Mouse (Mus musculus) retina, embryonic 14.5 days (tissue): ENCODE measurements around the gene Zfp28.
"Not testable (repeated sequence)": the region's sequence is repeated elsewhere in the genome, so short reads cannot be mapped to it uniquely, and the experiment has no call there.

Experiments
- DNase-seq: peaks from one replicate; pipeline ENCODE4 v3.0.0-alpha.2; 2015; ENCODE audit warnings: low spot score

Zfp28 gene

DNA sequence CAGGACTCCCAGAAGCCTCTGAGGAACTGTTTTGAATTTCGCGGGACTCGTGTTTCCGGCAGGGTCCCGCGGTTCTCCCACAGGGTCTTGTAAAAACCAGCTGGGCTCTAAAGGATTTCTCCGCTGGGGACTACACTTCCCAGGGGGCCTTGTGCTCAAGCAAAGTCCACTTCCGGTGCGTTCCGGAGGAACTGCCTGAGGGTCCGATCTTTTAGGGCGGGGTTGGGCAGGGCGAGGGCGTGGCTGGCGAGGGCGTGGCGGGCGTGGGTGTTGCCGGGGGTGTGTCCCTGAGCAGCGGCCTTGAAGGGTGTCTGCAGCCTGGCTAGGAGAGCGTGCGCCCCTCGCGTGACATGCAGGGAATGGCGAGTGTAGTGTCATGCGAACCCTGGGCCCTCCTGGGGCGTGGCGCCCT is at the start of gene Zfp28:
TSS of gene Zfp28 (plus strand) at position 252 of the 412 bp plus-strand sequence.
- peak; percentile 97 for DNase-seq

DNA sequence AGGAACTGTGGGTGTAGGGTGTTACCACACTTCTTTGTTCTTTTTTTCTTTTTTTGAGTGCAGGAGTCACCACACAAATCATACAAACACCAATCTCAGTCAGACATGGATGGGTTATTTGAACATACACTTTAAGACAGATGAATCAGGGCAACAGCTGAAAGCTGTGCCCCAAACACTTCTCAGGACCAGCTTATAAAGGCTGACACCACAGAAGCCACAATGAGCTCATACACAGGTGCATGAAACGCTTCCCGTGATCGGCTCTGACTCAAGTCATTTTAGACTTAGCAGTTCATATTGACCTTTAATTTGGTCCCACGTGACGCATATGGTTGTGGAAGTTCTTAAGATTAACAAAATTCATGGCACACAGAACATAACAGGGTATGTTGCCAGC is 43.2 kb upstream of the Zfp28 start:
- no peak for DNase-seq

DNA sequence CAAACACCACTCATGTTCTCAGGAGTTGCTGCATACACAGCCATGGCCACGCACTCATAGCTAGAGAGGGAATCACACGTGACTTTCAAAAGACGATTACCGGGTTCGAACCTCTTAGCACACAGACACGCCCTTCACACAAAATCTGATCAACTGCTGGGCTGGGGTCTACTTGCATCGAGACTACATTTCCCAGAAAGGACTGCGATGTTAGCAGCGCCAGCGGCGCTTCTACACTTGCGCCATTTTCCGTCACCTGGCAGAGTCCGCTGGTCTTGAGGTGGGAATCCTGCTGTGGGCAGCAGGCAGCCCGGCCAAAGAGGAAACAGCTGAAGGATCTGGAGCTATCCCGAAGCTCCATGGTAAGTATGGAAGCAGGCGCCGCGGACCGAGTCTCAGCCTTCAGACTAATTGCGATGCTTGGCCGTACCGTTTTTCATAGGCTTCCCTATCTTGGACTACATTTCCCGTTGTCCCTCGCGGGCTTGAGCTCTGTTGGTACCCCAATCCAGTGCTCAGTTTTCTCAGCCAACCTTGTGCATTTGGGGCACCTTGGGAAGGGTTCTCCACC is 39.5 kb upstream of the Zfp28 start, which contains the start of gene Gm3854:
TSS of gene Gm3854 (plus strand) at position 259 of the 571 bp plus-strand sequence.
- DNase-seq: peak; percentile 82

DNA sequence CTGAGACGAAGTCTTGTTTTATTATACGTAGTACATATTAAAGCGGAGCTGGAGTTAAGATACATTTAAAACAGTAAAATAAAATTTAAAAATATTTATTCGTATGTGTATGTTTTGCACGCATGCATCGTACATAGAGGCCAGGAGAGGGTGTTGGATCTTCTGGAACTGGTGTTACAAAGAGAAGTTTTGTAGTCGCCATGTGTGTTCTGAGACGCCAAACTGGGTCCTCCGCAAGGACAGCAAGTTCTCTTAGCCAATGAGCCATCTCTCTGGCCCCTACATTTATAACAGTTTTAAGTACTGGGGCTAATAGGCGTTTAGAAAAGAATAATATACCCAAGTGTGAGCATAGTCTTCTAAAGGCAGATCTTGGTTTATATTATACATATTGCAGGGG is 39.0 kb upstream of the Zfp28 start:
- DNase-seq: no peak

DNA sequence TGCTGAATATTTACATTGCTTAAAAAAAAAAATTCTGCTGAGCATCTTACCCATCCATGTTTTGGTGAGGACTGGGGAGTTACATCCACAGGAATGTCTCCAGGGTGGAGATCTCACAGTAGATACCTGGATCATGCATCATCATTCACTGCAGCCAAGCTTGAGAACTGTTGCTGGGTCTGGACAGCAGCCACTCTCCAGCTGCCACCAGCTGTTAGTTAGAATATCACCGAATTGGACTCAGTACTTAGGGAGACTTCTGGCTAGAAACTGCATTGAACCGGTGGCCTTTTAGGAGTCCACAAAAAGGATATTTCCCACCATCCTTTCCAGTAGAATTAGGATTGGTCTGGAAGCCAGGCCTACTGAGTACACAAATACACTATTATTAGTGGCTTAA is 25.0 kb upstream of the Zfp28 start:
- no peak for DNase-seq

DNA sequence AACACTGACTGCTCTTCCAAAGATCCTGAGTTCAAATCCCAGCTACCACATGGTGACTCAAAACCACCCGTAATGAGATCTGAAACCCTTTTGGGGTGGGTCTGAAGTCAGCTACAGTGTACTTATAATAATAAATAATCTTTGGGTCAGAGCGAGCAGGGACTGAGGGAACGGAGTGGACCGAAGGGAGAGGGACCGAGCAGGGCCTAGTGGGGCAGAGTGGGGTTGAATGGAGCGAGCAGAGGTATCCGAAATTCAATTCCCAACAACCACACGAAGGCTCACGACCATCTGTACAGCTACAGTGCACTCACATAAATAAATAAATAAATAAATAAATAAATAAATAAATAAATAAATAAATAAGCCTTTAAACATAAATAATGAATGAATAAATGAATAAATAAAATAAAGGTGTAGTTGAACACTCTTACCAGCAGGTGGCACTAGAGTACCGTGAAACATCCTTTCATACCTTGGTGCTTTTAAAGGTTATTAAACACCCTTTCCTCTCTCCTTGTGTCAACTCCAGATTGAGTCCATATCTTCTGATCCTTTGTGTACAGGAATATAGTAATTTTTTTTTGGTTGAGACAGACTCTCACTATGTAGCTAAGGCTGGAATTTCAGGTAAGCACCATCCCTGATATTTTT is 24.0 kb upstream of the Zfp28 start:
- peak; percentile 87 for DNase-seq

DNA sequence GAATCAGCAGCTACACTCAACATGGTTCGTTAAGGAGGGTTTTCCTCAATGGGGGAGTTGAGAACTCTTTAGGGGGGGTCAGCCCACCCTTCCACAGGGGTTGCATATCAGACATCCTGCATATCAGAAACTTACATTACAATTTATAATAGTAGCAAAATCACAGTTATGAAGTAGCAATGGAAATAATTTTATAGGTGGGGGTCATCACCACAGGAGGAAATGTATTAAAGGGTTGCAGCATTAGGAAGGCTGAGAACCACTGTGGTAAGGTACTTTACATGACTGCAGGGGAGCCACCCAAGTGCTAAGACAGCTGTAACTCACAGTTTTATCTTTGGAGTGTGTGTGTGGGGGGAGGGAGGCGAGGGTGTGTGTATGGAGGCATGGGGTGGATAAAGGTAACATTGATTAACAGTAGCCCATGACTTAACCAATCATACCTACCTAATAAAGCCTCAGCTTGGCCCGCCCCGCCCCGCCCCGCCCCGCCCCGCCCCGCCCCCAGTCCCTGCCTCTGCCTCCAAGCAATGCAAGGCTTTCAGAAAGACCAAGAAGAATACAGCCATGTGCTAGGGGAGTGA is 22.5 kb upstream of the Zfp28 start:
- no peak for DNase-seq

DNA sequence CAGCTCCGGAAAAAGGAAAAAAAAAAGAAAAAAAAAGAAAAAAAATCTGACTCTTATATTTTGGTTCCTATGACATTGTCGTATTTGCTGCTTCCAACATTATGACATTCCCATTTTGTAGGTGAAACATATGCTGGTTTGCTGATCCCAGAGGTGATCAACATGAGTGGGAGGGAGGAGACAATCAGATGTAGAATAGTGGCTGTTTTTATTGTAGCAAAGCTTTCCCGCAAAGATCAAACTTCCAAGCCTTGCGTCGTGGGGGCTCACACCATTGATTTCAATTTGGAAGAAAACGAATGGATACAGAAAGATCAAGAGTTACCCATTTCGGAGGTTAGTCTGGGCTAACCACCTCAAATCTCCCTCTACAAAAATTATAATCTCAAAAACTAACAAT is 21.3 kb upstream of the Zfp28 start:
- no peak for DNase-seq

DNA sequence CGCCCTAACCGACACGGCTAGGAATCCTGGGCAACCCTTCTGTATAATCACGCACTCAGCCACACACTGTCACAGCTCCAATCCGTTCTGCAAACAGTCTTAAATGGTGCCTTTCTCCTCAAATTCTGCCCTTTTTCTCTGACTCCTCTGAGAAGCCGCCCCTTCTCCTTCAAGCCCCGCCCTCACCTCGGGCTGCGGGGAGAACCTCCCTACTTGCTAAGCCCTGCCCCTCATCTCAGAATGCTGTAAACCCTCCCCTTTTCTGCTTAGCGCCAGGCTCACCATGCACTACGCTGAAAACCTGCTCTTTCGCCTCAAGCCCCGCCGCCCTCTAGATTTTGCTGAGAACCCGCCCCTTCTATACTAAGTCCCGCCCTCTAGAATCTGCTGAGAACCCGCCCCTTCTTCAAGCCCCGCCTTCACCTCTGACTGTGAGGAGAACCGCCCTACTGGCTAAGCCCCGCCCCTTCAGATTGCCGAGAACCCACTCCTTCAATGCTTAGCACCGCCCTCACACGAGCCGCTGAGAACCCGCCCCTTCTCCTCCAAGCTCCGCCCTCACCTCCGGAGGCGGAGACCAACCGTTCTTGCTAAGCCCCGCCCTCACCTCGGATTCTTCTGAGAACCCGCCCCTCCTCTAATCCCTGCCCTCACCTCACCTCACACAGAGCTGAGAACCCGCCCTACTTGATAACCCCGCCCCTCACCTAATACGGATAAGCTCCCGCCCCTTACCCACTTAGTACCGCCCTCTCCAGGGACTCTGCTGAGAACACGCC is 20.6 kb upstream of the Zfp28 start:
- DNase-seq: peak; percentile 100

DNA sequence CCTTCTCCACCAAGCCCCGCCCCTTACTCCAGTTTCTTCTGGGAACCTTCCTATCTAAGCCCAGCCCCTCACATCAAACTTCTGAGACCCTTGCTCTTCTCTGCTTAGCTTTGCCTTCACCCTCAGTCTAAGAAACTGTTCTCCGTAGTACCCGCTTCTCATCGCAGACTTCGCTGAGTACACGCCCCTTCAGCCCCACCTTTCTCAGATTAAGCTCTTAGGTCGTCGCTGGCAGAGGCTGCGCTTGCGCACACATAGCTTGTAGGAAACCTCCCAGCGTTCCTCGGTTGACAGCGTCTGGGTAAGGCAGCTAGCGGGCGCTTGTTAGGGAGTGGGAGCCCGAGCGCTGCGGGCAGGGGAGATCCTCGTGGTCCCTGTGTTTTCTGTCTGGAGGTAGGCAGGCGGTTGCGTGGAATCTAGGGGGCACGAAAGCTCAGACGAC is 20.0 kb upstream of the Zfp28 start, which contains the start of gene Zfp78:
TSS of gene Zfp78 (plus strand) at position 234 of the 442 bp plus-strand sequence.
- DNase-seq: peak; percentile 95

DNA sequence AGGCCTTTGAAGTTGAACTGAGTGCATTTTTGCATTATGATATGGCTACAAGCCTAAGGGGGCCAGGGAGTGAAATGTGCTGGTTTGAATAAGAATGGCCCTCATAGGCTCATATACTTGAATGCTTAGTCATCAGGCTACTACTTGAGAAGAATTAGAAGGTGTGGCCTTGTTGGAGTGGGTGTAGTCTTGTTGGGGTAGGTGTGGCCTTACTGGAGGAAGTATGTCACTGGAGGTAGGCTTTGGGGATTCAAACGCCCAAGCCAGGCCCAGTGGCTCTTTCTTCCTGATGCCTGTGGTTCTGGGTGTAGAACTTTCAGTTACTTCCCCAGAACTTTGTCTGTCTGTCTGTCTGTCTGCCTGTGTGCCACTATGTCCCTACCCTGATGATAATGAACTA is 18.3 kb upstream of the Zfp28 start:
- no peak for DNase-seq

DNA sequence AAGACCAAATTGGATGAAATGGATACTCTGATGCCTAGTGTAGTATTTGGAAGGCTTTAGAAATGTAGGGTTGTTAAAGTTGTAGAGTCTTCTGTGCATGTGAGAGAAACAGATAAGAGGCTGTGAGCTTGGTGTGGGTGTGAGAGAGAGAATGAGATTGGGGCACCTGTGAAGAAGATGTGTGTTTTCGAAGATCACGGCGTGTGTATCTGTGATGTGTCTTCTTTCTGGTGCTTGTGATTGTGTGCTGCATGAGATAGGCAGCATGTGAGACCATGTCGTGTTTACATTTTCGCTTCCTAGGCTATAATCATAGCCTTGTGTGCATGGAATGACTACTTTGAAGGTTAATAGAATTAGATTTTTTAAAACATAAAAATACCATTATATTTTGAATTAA is 15.9 kb upstream of the Zfp28 start:
- no peak for DNase-seq

DNA sequence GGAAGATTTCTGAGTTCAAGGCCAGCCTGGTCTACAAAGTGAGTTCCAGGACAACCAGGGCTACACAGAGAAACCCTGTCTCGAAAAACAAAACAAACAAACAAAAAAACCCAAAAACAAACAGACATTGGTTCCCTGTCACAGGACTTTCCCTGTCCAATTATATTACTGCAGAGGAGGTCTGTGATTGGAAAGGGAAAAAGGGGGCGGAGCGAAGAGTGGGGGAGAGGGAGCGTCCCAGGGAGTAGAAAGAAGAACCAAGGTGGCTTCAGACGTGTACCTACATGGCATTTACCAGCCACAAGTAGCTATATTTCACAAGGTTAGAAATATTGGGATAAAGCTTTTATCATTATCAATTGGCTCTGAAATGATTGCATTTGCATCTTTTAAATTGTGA is 14.9 kb upstream of the Zfp28 start:
- DNase-seq: not testable (repeated sequence)

DNA sequence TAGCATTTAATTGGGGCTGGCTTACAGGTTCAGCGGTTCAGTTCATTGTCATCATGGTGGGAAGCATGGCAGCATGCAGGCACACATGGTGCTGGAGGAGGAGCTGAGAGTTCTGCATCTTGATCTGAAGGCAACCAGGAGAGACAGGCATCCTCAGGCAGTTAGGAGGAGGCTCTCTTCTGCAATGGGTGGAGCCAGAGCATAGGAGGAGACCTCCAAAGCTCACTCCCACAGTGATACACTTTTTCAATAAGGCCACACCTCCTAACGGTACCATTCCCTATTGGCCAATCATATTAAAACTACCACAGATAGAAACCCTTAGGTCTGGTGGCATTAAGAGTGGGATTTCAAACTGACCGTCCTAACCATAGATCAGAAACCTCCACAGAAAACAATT is 13.6 kb upstream of the Zfp28 start:
- no peak for DNase-seq

DNA sequence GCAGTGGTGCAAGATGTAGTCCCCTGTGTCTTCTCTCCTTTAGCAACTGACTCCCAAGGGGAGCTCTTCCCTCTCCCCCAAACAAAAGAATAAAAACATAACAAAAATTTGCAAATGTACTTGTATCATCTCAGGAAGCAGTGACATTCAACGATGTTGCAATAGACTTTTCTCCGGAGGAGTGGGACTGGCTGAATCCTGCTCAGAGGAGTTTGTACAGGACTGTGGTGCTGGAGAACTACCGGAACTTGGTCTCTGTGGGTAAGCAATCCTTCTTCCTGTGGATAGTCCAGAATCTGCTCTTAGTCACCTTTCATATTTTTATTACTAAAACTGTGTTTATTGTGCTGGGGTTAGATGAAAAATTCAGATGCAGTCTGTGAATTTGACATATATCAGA is 10.1 kb upstream of the Zfp28 start:
- DNase-seq: no peak

DNA sequence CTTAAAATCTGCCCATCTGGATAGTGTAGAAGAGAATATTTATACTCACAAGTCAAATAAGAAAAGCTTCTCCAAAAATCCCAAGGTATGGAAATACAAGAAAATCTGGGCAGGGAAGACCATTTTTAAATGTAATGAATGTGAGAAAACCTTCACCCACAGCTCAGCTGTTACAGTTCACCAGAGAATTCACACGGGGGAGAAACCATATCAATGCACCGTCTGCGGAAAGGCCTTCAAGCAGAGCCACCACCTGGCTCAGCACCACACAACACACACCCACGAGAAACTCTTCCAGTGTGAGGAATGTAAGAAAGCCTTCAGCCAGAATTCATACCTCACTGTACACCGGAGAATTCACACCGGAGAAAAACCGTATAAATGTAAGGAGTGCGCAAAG is 4.7 kb upstream of the Zfp28 start:
- no peak for DNase-seq

DNA sequence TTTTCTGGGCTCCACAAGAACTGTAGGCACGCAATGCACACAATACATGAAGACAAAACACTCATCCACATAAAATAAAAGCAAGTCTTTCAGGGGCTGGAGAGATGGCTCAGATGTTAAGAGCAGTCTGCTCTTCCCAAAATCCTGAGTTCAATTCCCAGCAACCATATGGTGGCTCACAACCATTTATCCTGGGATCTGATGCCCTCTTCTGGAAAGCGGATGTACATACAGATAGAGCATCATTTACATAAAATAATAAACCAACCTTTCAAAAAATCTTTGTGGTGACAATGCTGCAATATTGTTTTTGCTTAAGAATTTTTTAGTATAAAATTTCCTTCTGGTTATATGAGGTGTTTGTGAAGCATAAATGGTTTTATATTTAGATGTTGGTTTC is 1.7 kb upstream of the Zfp28 start:
- no peak for DNase-seq

DNA sequence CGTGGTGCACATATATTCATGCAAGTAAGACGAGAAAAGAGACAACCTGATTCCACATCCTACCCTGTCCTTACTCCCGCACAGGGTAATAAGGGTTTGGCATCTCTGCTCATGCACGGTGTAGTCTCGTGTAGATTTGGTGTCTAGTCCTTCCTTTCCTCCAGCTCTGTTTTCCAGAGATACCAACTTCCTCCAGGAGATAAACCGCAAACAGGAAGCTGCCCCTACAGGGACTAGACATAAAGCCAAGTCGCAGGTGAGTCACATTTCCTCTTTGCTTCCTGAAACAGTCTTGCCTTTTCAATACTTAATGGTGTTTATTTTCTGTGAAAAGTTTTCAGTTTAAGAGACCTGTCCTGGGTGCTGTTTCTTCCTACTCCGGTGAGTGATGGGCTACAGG is 916 bp downstream of the Zfp28 start:
- DNase-seq: no peak

DNA sequence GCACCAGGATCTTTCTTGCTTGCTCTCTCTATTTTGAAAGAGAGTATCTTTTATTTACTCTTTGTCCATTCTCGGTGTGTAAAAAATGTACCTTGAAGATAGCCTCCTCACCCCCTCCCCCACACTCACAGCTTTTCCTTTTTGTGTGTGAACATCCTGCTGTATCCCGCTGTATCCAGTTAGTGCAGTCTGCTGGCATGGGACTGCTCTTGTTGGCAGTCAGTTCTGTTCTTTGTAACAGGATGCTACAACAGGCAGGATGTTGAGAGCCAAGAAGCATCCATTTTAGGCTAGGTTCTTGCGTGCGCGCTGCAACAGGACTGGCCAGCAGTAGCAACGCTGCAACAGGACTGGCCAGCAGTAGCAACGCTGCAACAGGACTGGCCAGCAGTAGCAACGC is 3.9 kb downstream of the Zfp28 start:
- DNase-seq: no peak

DNA sequence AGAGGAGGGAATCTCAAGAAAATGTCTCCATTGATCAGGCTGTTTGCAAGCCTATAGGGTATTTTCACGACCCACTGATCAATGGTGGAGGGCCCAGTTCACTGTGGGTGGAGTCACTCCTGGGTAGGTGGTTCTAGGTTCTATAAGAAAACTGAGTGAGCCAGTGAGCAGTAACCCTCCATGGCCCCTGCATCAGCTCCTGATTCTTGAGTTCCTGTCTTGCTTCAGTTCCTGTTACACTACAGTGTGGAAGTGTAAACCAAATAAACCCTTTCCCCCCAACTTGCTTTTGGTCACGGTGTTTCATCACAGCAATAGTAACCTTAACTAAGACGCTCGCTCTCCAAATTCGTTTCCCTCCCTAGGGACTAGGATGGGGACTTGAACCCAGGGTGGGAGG is 5.9 kb downstream of the Zfp28 start:
- no peak for DNase-seq

DNA sequence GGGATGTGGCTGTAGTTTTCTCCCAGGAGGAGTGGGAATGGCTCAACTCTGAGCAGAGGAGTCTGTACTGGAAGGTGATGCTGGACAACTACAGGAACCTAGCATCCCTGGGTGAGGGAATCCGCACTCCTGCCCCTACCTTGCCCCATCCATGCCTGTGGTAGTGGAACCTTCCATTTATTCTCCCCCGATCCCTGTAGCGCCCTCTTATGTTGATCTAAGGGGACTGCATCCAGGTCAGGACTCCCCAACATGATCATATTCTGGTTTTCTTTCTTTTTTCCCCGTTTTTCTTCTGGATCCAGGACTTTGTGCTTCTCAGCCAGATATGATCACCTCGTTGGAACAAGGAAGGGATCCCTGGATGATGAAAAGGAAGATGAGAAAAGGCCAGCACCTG is 6.4 kb downstream of the Zfp28 start:
- DNase-seq: no peak

DNA sequence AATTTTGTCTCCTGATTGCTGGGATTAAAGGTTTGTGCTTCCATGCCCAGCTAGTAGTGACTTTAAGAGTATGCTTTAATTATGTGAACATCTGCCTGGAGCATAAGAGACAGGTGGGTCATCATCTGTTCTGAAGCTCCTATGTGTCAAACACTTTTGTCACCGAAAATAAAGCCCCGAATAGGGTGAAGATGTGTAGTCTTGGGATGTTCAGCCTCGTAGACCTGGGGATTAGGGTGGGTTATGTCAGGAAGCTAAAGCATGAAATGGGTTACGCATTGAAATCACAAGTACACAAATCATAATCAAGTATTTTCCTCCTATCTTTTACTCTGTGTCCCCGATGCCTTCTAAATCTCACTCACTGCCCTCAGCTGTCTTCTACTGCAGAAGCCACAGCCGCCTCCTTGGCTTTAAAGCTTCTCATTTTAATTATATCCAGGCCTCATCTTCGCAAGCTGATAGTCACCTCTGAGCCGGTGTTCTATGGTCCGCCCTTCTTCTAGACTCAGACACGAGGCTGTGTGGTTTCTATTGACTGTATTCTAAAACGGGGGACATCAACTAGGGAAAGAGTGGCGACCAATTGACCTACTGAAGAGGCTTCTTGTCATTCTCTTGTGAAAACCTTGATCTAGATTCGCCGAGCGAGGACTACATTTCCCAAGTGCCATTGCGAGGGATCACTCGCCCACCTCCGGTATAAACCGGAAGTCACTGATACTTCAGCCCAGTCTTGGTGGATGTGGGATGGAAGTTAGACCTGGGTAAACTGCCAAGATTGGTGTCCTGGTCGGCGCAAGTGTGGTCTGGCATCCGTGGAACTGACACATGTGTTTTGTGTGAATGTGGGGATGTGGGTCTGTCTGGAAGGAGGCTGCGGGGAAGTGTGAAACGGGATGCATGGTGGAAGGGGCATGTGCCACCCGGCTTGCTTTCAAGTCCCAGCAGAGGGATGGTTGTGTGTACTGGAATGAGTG is 15.2 kb downstream of the Zfp28 start, which contains the start of gene Smim17:
TSS of gene Smim17 (plus strand) at position 720 of the 980 bp plus-strand sequence.
- DNase-seq: peak; percentile 74
